Mouse (Mus musculus) hindbrain, embryonic 11.5 days (tissue): ENCODE data around the gene Scamp2. TPM values are rescaled to one million over a fixed set of nuclear protein-coding genes. Genes with fewer than 3 reads are reported as not detected.

Source experiments
- ATAC-seq: fragments of 200-750 bp; cut with Nextera tagmentation; 2 replicates; pipeline ENCODE4 v1.8.0; 2017; ENCODE audit warnings: mild to moderate bottlenecking, moderate TSS enrichment, moderate library complexity; ENCODE audit not compliant: low FRiP score
- DNase-seq: peaks from one replicate; pipeline ENCODE4 v3.0.0-alpha.2; 2015; ENCODE audit warnings: low spot score
- H3K27ac ChIP-seq: fragments of 300-500 bp; sonication (generic); 2 replicates; pipeline ENCODE4 v1.5.1; 2014; ENCODE audit warnings: mild to moderate bottlenecking, low read depth, low read length
- H3K27me3 ChIP-seq: fragments of 300-500 bp; sonication (generic); 2 replicates; pipeline ENCODE4 v1.6.1; 2014; ENCODE audit warnings: mild to moderate bottlenecking, low read length, moderate library complexity, mixed read lengths; ENCODE audit not compliant: control insufficient read depth, insufficient read depth
- H3K36me3 ChIP-seq: fragments of 300-500 bp; sonication (generic); 2 replicates; pipeline ENCODE4 v1.6.1; 2014; ENCODE audit warnings: mild to moderate bottlenecking, low read length, moderate library complexity, mixed read lengths; ENCODE audit not compliant: control insufficient read depth, insufficient read depth
- H3K4me1 ChIP-seq: fragments of 300-500 bp; sonication (generic); replicated peaks from 2 replicates; pipeline ENCODE4 v1.6.1; 2014; ENCODE audit warnings: low read length, mixed read lengths; ENCODE audit not compliant: control insufficient read depth, insufficient read depth
- H3K4me2 ChIP-seq: fragments of 300-500 bp; sonication (generic); replicated peaks from 2 replicates; pipeline ENCODE4 v1.6.1; 2014; ENCODE audit warnings: mild to moderate bottlenecking, low read depth, low read length
- H3K4me3 ChIP-seq: fragments of 300-500 bp; sonication (generic); 2 replicates; pipeline ENCODE4 v1.5.1; 2014; ENCODE audit warnings: low read depth, low read length
- H3K9ac ChIP-seq: fragments of 300-500 bp; sonication (generic); 2 replicates; pipeline ENCODE4 v1.6.1; 2014; ENCODE audit warnings: low read depth, low read length
- H3K9me3 ChIP-seq: fragments of 300-500 bp; sonication (generic); 2 replicates; pipeline ENCODE4 v1.6.1; 2016; ENCODE audit warnings: low read length; ENCODE audit not compliant: control insufficient read depth
- WGBS: fragments of 180-500 bp; shearing (Covaris S2); extraction: QIAGEN DNeasy Blood & Tissue Kit; methylation state at CpG from one replicate; pipeline ENCODE4 v1.1.7; 2014; 5-methylcytosine and 5-hydroxymethylcytosine counted together
- polyA plus RNA-seq: library from polyadenylated mRNA; unstranded; fragments of >200 nt; fragmentation: Nextera tagmentation; extraction: Ambion mirVana; gene quantifications from 2 replicates; pipeline ENCODE4 v1.2.1, GENCODE M21; 2014

Gene Scamp2
- polyA plus RNA-seq, 1 experiment from 2014 or later: 57.8 TPM

DNA sequence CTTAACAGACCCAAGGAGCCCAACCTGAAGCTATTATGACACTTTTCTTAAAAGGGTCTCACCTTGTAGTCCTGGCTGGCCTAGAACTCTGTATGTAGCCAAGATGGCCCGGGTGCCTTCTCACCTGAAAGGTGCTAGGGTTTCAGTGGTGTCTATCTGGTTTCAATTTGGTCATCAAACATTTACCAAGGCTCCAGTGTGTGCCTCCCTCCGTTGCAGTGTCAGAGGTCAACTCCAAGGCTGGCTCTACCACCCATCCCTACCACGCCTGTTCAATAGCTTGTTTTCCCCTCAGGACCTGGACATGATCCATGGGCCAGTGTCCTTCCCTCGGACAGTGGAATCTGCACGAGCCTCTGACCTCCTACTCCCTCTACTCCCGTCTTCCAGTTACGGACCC is 63.6 kb downstream of the Scamp2 start:
- Histone ChIP-seq H3K4me2 (no peak overlapping the region), H3K9me3 (no peaks in the 10 kb centered on the region), H3K27ac (no peak overlapping the region), H3K4me3 (no peak overlapping the region), H3K9ac (no peak overlapping the region), H3K36me3 (peaks cover 8% of the 10 kb centered on the region; the same call in 1 of the 2 replicates), H3K27me3 (no peaks in the 10 kb centered on the region), H3K4me1 (no peaks in the 10 kb centered on the region)
- DNase-seq (no peak), ATAC-seq (no peak)
- 80% methylated on average over 7 of the region's 7 CpGs for WGBS

DNA sequence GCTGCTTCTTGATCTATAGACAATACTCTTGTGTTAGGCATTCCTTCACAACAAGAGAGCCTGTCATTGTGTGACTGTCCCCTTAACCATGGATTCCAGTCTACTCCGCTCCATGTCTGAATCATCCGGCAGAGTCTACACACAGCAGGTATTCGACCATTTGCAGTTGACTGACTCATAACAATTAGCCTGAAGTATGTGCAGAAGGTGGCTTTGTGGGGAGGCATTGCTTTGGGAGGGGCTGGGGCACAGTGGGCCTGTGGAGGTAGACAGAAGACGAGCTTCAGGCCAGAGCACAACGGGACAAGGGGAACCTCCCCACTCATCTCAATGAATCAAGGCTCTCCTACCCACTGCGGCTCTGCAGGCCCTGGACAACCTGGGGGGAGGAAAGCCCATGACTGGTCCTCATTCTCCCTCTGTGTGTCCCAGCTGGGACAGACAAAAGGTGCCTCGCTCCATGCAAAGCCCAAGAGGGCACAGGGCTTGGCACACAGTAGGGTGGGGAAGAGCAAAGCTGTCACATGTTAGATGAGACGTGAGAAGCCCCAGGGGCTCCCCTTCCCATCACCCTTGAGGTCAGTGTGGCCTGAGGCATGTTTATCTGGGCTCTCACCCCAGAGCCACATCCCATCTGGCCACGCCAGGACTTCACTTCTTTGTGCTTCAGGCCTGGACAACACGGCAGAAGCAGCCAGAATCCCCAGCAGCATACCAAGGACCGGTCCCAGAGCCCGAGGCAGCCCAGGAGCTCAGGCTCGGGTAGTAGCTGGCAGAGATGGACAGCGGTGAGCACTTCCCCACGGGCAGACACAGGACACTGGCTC is 65.1 kb downstream of the Scamp2 start:
- Histone ChIP-seq H3K9me3 (no peaks in the 10 kb centered on the region), H3K27me3 (no peaks in the 10 kb centered on the region), H3K4me3 (no peak overlapping the region), H3K4me1 (no peaks in the 10 kb centered on the region), H3K27ac (no peak overlapping the region), H3K9ac (no peak overlapping the region), H3K36me3 (peaks cover 13% of the 10 kb centered on the region; the same call in 1 of the 2 replicates), H3K4me2 (no peak overlapping the region)
- no peak for DNase-seq
- no peak for ATAC-seq
- 73% methylated on average over 15 of the region's 15 CpGs for WGBS

DNA sequence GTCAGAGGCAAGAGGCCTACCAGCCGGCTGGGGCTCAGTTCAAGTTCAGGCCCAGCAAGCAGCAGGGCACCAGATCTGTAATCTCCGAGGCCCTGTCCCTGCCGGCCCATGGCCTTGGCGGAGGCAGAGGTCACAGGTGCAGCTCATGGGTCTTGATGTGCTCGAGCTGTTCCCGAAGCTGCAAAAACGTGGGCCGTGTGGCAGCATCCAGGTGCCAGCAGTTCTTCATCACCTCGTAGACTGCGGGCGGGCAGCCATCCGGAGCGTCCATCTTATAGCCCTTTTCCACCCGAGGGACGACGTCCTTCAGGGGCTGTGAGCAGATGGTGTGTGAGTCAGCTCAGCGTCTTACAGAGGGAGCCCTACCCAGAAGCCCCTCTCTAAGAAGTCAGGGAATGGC is 66.4 kb downstream of the Scamp2 start:
- H3K9me3 ChIP-seq: no peaks in the 10 kb centered on the region
- no peaks in the 10 kb centered on the region for H3K27me3 ChIP-seq
- H3K9ac ChIP-seq: no peak overlapping the region
- H3K27ac ChIP-seq: no peak overlapping the region
- H3K4me1 ChIP-seq: no peaks in the 10 kb centered on the region
- no peak for ATAC-seq
- no peak for DNase-seq
- peaks cover 13% of the 10 kb centered on the region; the same call in 1 of the 2 replicates for H3K36me3 ChIP-seq
- WGBS: 90% methylated on average over 17 of the region's 17 CpGs
- no peak overlapping the region for H3K4me3 ChIP-seq
- no peak overlapping the region for H3K4me2 ChIP-seq

DNA sequence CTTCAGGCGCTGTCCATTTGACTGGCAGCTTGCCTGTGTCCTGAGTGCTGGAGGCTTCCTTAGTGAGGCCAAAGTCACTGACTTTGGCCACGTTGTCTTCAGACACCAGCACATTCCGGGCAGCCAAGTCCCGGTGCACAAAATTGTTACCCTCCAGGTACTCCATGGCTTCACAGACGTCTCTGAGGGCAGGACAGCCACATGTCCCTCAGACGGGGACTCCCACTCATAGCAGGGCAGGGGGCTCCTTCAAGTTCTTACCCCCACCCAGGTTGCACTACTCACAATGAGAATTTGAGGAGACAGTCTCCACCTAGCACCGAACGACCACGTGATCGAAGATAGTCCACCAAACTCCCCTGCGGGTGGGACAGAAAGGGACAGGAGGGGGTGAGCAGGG is 67.1 kb downstream of the Scamp2 start:
- Histone ChIP-seq H3K4me2 (no peak overlapping the region), H3K4me3 (no peak overlapping the region), H3K4me1 (no peaks in the 10 kb centered on the region), H3K36me3 (peaks cover 13% of the 10 kb centered on the region; the same call in 1 of the 2 replicates), H3K27ac (no peak overlapping the region), H3K27me3 (no peaks in the 10 kb centered on the region), H3K9ac (no peak overlapping the region), H3K9me3 (no peaks in the 10 kb centered on the region)
- ATAC-seq: no peak
- WGBS: 91% methylated on average over 11 of the region's 11 CpGs
- DNase-seq: no peak

DNA sequence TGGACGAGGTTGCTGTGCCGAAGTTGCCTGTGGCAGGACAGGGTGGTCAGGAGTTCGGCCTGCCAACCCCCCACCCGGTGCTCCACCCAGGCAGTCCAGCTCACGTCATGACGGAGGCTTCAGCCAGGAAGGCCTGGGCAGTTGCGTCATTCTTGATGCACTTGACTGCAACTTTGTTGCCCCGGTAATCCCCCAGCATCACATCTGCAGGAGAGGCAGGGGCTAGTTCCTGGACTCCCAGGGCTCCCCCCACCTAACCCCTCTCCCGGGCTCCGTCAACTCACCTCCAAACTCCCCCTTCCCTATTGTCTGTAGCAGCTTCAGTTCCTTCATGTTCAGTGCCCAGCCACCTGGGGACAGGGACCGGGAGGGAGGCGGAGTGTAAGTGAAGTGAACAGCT is 68.0 kb downstream of the Scamp2 start:
- ATAC-seq: no peak
- no peak overlapping the region for H3K4me3 ChIP-seq
- H3K4me1 ChIP-seq: no peaks in the 10 kb centered on the region
- no peak for DNase-seq
- H3K27me3 ChIP-seq: no peaks in the 10 kb centered on the region
- H3K9me3 ChIP-seq: no peaks in the 10 kb centered on the region
- no peak overlapping the region for H3K4me2 ChIP-seq
- H3K36me3 ChIP-seq: peaks cover 13% of the 10 kb centered on the region; the same call in 1 of the 2 replicates
- H3K27ac ChIP-seq: no peak overlapping the region
- no peak overlapping the region for H3K9ac ChIP-seq
- WGBS: 91% methylated on average over 12 of the region's 12 CpGs

DNA sequence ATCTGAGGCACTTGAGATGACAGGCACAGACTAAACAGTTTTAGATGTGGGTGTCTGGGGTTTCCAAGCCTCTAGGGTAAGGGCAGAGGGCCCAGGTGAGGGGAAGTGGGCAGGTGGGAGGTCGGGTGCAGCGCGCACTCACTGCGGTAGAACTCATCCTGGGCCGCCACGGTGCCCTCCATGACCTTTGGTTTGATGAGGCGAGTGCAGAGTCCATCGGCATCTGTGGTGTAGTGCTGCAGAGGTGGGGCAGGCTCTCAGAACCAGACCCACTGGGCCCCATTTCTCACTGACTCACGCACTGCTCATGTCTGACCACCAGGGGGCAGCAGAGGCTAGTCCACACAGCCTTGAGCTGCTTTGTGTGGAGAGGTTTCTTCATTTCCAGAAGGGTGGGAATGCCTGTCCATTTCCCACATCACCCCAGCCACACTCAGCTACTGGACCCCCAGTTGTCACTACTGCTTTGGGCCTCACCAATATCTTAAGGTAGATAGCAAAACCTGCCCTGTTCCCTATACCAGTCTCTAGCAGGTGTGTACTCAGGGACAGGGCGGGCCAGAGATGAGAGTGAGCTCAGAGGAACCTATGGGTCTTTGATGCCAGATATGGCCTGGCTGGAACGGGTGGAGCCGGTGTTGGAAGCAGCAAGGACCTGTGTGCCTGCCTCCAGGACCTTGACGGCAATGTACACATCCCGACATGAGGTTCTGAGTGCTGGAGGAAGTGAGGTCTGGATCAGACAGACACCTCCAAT is 68.6 kb downstream of the Scamp2 start:
- Histone ChIP-seq H3K4me2 (no peak overlapping the region), H3K4me1 (no peaks in the 10 kb centered on the region), H3K9me3 (no peaks in the 10 kb centered on the region), H3K27me3 (no peaks in the 10 kb centered on the region), H3K4me3 (no peak overlapping the region), H3K27ac (no peak overlapping the region), H3K36me3 (peaks cover 13% of the 10 kb centered on the region; the same call in 1 of the 2 replicates), H3K9ac (no peak overlapping the region)
- peak; percentile 83 for DNase-seq
- 72% methylated on average over 11 of the region's 14 CpGs for WGBS
- ATAC-seq: peak; percentile 66

DNA sequence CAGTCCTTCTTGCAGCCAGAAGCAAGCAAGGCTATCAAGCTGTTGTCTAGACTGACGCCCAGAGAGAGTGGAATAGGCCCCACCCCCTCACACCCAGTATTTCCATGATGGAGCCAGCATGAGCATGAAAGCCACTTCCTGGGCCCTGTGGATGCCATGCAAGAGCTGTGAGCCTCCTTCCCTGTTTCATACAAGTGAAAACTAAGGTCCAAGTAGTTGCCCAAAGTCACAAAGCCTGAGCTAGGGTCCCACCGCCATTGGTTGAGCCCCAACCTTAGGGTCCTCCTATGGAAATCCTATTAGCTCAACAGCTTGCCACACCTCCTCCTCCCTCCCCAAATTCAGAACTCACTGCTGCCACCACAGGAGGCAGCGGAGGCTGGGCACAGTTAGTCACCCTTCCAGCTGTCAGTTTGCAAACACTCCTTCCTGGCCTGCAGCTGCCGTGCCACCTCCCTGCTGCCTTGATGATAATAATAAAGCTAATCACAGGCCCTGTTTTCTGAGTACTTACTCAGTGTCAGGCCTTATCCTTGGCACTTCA is 72.8 kb downstream of the Scamp2 start:
- Histone ChIP-seq H3K9ac (no peak overlapping the region), H3K4me3 (no peak overlapping the region), H3K27ac (no peak overlapping the region), H3K36me3 (peaks cover 5% of the 10 kb centered on the region; the same call in 1 of the 2 replicates), H3K9me3 (no peaks in the 10 kb centered on the region), H3K27me3 (no peaks in the 10 kb centered on the region), H3K4me2 (no peak overlapping the region), H3K4me1 (no peaks in the 10 kb centered on the region; the same call in 1 of the 2 replicates)
- DNase-seq (no peak), ATAC-seq (no peak)
- 46% methylated on average over 4 of the region's 4 CpGs for WGBS

DNA sequence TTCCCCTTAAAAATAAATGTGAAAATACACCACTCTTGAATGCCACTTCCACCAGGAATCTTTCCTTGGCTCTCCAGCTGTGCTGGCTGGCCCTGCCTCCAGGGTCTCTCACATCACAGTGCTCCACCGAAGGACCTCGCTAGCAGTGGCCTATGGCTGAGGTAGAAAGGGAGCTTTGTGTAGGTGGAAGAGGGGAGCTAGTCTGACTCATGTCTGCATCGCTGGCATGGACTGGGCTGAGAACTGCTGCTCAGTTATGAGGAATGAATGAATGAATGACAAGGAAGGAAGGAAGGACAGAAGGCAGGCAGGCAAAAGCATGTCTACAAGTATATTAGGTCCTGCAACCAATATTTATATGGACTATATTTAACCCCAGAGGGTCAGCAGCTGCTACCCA is 76.5 kb downstream of the Scamp2 start:
- H3K36me3 ChIP-seq: no peaks in the 10 kb centered on the region; the same call in 1 of the 2 replicates
- H3K27ac ChIP-seq: 0 out of 2 replicates have a peak overlapping the region, but pooled peaks have one; percentile 36
- DNase-seq: no peak
- no peak for ATAC-seq
- H3K27me3 ChIP-seq: no peaks in the 10 kb centered on the region
- H3K9me3 ChIP-seq: no peaks in the 10 kb centered on the region
- 78% methylated on average over 3 of the region's 3 CpGs for WGBS
- H3K4me2 ChIP-seq: no peak overlapping the region
- no peak overlapping the region for H3K9ac ChIP-seq
- H3K4me3 ChIP-seq: no peak overlapping the region
- peaks cover 18% of the 10 kb centered on the region for H3K4me1 ChIP-seq
